Comparison of ENCODE assay signal across 12 mouse cellular contexts in genomic region chr11:21326770-21327169, GRCm38 (mm10). TPM values are rescaled to one million over a fixed set of nuclear protein-coding genes. Genes with fewer than 3 reads are reported as not detected.
DNase-seq lines count a peak whose midpoint lies in the region; ATAC-seq and TF ChIP-seq lines count a peak whose summit lies in the region.
"Had no signal": no experiment of that assay in that cellular context is flagged by ENCODE, and none has a peak within 500 bp of the region (broad histone marks: within the 10 kb centered on the region; RNA-seq: fewer than 3 reads in every experiment).

No protein-coding gene starts in this region.

- peak; percentile 8 for DNase-seq in hindbrain, embryonic 11.5 days (ENCODE audit: low spot score)
- DNase-seq in hindbrain, embryonic 10.5 days (ENCODE audit: low spot score): no peak
- peak; percentile 6 for DNase-seq in liver
- peak; percentile 5 for DNase-seq in G1E (ENCODE audit: low spot score)
- peak; percentile 15 for DNase-seq in embryonic facial prominence, embryonic 10.5 days (ENCODE audit: low spot score)
- DNase-seq in yolk sac, embryonic 10.5 days (ENCODE audit: low spot score): no peak
- no peak for DNase-seq in adrenal gland, adult 2 months
- DNase-seq: gastrocnemius, postnatal 14 days; thymus, postnatal 14 days had no signal

- no peaks in the 10 kb centered on the region for H3K27me3 ChIP-seq in hindbrain, embryonic 11.5 days (ENCODE audit: control insufficient read depth, insufficient read depth, low read length)
- no peaks in the 10 kb centered on the region for H3K27me3 ChIP-seq in hindbrain, embryonic 10.5 days (ENCODE audit: insufficient read depth, poor library complexity, severe bottlenecking)
- H3K27me3 ChIP-seq in liver, embryonic 12.5 days (replicated peaks): no peaks in the 10 kb centered on the region
- H3K27me3 ChIP-seq in G1E (ENCODE audit: insufficient read depth, low read length): no peaks in the 10 kb centered on the region
- H3K27me3 ChIP-seq in embryonic facial prominence, embryonic 10.5 days (replicated peaks; ENCODE audit: low read depth, poor library complexity, severe bottlenecking): no peaks in the 10 kb centered on the region
- H3K27me3 ChIP-seq: forebrain, embryonic 12.5 days; lung, embryonic 15.5 days had no signal

- 59% methylated on average over 2 of the region's 2 CpGs for WGBS in hindbrain, embryonic 11.5 days
- WGBS in hindbrain, embryonic 10.5 days: 61% methylated on average over 2 of the region's 2 CpGs
- WGBS in liver, embryonic 12.5 days (ENCODE audit: insufficient replicate concordance): 54% methylated on average over 2 of the region's 2 CpGs
- 65% methylated on average over 2 of the region's 2 CpGs for WGBS in embryonic facial prominence, embryonic 10.5 days

- H3K36me3 ChIP-seq in hindbrain, embryonic 11.5 days (ENCODE audit: control insufficient read depth, insufficient read depth, low read length): 0 out of 2 replicates have a peak, but pooled peaks cover 3% of the 10 kb centered on the region
- peaks cover 78% of the 10 kb centered on the region for H3K36me3 ChIP-seq in hindbrain, embryonic 10.5 days
- peaks cover 62% of the 10 kb centered on the region for H3K36me3 ChIP-seq in liver, embryonic 12.5 days
- peaks cover 32% of the 10 kb centered on the region for H3K36me3 ChIP-seq in G1E (replicated peaks)
- peaks cover 86% of the 10 kb centered on the region for H3K36me3 ChIP-seq in embryonic facial prominence, embryonic 10.5 days (replicated peaks)

- no peak overlapping the region for H3K4me3 ChIP-seq in hindbrain, embryonic 11.5 days (ENCODE audit: low read depth, low read length)
- H3K4me3 ChIP-seq in hindbrain, embryonic 10.5 days: no peak overlapping the region
- H3K4me3 ChIP-seq in liver, embryonic 12.5 days: no peak overlapping the region
- H3K4me3 ChIP-seq in G1E (ENCODE audit: low read depth, low read length): no peak overlapping the region
- H3K4me3 ChIP-seq in embryonic facial prominence, embryonic 10.5 days: no peak overlapping the region
- H3K4me3 ChIP-seq: forebrain, embryonic 12.5 days; lung, embryonic 15.5 days had no signal

- no peak overlapping the region for H3K27ac ChIP-seq in hindbrain, embryonic 11.5 days (ENCODE audit: low read depth, low read length)
- H3K27ac ChIP-seq in hindbrain, embryonic 10.5 days: no peak overlapping the region
- no peak overlapping the region for H3K27ac ChIP-seq in liver, embryonic 12.5 days
- H3K27ac ChIP-seq in embryonic facial prominence, embryonic 10.5 days (replicated peaks): no peak overlapping the region
- H3K27ac ChIP-seq: forebrain, embryonic 12.5 days; lung, embryonic 15.5 days had no signal

- no peaks in the 10 kb centered on the region for H3K4me1 ChIP-seq in hindbrain, embryonic 11.5 days (replicated peaks; ENCODE audit: control insufficient read depth, insufficient read depth, low read length)
- H3K4me1 ChIP-seq in hindbrain, embryonic 10.5 days (replicated peaks): no peaks in the 10 kb centered on the region
- no peaks in the 10 kb centered on the region for H3K4me1 ChIP-seq in liver, embryonic 12.5 days
- H3K4me1 ChIP-seq in G1E (ENCODE audit: insufficient read depth, low read depth, low read length): no peaks in the 10 kb centered on the region
- H3K4me1 ChIP-seq in embryonic facial prominence, embryonic 10.5 days: no peaks in the 10 kb centered on the region
- H3K4me1 ChIP-seq: forebrain, embryonic 12.5 days; lung, embryonic 15.5 days had no signal

- no peak for ATAC-seq in hindbrain, embryonic 11.5 days (ENCODE audit: low FRiP score)
- ATAC-seq in liver, embryonic 12.5 days: no peak
- ATAC-seq in G1E (ENCODE audit: extremely low read depth, insufficient number of reproducible peaks, low FRiP score, poor library complexity, severe bottlenecking): no peak

- no peak overlapping the region for H3K4me2 ChIP-seq in hindbrain, embryonic 11.5 days (replicated peaks; ENCODE audit: low read depth, low read length)
- no peak overlapping the region for H3K4me2 ChIP-seq in liver, embryonic 12.5 days
- H3K4me2 ChIP-seq: forebrain, embryonic 12.5 days; lung, embryonic 15.5 days had no signal

- H3K9me3 ChIP-seq in hindbrain, embryonic 11.5 days (ENCODE audit: control insufficient read depth, low read length): no peaks in the 10 kb centered on the region
- H3K9me3 ChIP-seq in hindbrain, embryonic 10.5 days: no peaks in the 10 kb centered on the region
- no peaks in the 10 kb centered on the region for H3K9me3 ChIP-seq in liver, embryonic 12.5 days (replicated peaks)
- H3K9me3 ChIP-seq in G1E (replicated peaks): no peaks in the 10 kb centered on the region
- H3K9me3 ChIP-seq in embryonic facial prominence, embryonic 10.5 days: no peaks in the 10 kb centered on the region
- H3K9me3 ChIP-seq: forebrain, embryonic 12.5 days; lung, embryonic 15.5 days had no signal

- H3K9ac ChIP-seq in hindbrain, embryonic 11.5 days (ENCODE audit: low read depth, low read length): no peak overlapping the region
- H3K9ac ChIP-seq in liver, embryonic 12.5 days: no peak overlapping the region
- H3K9ac ChIP-seq: forebrain, embryonic 12.5 days; lung, embryonic 15.5 days had no signal

- no peak for TF ChIP-seq CTCF in G1E (IDR thresholded peaks at IDR 0.05; ENCODE audit: low read depth, low read length)

RNA-seq across cellular contexts. Expression of gene Ugp2, which starts 44.2 kb away (rescaled TPM):
- polyA plus RNA-seq in hindbrain, embryonic 11.5 days (2014; fragmentation: Nextera tagmentation; extraction: Ambion mirVana): 71.7 and 75.6 TPM in 2 replicates
- 52.2 and 55.7 TPM in 2 replicates for polyA plus RNA-seq in hindbrain, embryonic 10.5 days (2016; fragmentation: Nextera tagmentation; extraction: Ambion mirVana)
- 31.8 and 37.9 TPM in 2 replicates for polyA plus RNA-seq in liver, embryonic 12.5 days (2016; fragmentation: Nextera tagmentation; extraction: Ambion mirVana)
- total RNA-seq in G1E (2014; fragmentation: Nextera tagmentation): 13.1 and 17.7 TPM in 2 replicates
- total RNA-seq in G1E (2017): 35.7 and 38.4 TPM in 2 replicates
- 2.4 and 2.5 TPM in 2 replicates for polyA plus RNA-seq in G1E (2012)
- polyA plus RNA-seq in embryonic facial prominence, embryonic 10.5 days (2016; fragmentation: Nextera tagmentation; extraction: Ambion mirVana): 53.5 and 54.2 TPM in 2 replicates
- total RNA-seq in adrenal gland, adult 2 months (2021): 10 to 100 TPM; 66.2 to 84.6 TPM
- 0.60 and 1.1 TPM in 2 replicates for polyA plus RNA-seq in adrenal gland, adult 2 months (2012; rRNA removed)

Comparison
In these comparisons a context has a peak if more than half of its experiments do, and no peak if none do; other contexts are left out.
1. DNase-seq: peak in hindbrain, embryonic 11.5 days (single experiment), liver (single experiment), G1E (single experiment) and embryonic facial prominence, embryonic 10.5 days (single experiment); none in hindbrain, embryonic 10.5 days (single experiment), yolk sac, embryonic 10.5 days (single experiment) and adrenal gland, adult 2 months (single experiment).